Mouse (Mus musculus) Patski (cell line): ENCODE measurements around the gene Plch1. TPM values are rescaled to one million over a fixed set of nuclear protein-coding genes. Genes with fewer than 3 reads are reported as not detected.
A peak's percentile ranks its signal among the peaks of the same experiment; 100 is the strongest.

Source experiments
- ATAC-seq: fragments of 100-300 bp; one replicate; pipeline ENCODE4 v1.8.0; 2021
- CTCF ChIA-PET: fragments of 350-600 bp; sonication (Branson Sonifier 250); formaldehyde crosslinking; loops from one replicate; lab custom pipeline; 2022; ENCODE audit warnings: inconsistent platforms; lab: Charles Lee
- POLR2A ChIA-PET: fragments of 350-600 bp; sonication (Branson Sonifier 250); formaldehyde crosslinking; loops from one replicate; lab custom pipeline; 2022; ENCODE audit warnings: antibody characterized with exemption, inconsistent platforms; lab: Charles Lee
- DNase-seq: peaks from one replicate; pipeline ENCODE4 v3.0.0-alpha.2; 2011; ENCODE audit warnings: low read depth, low spot score
- H3K27me3 ChIP-seq: fragments of 371-371 bp; one replicate; pipeline ENCODE4 v1.5.1; 2021
- CTCF ChIP-seq: fragments of 100-300 bp; IDR thresholded peaks from one replicate; pipeline ENCODE4 v1.5.1; 2021
- in situ Hi-C: fragments of 300-500 bp; cut with MboI; formaldehyde crosslinking; loops from 3 replicates; pipeline ENCODE4 v1.11.1; 2018; ENCODE audit warnings: low pct_unique_long_range_greater_than_20kb, mixed read lengths
- polyA plus RNA-seq: library from polyadenylated mRNA; unstranded; gene quantifications from one replicate; pipeline ENCODE4 v1.2.3, GENCODE M21; 2021

Gene Plch1
- polyA plus RNA-seq: 18.4 TPM

DNA sequence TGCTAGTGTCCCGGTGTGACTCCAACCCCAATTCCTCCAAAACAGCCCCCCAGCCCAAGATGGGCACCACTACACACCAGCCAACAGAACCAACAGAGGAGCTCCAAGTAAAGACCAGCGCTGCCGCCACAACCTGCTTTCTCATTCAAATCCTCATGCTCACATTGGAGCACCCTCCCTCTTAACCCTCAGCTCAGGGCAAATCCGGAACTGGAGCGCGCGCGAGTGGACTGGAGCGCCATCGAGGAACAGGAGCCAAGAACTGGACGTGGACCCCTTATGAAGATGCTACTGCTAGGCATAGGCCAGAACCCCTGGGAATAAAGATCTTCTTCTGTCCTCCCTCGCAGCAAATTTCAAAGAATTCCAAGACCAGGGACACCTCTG lies at the start of gene Plch1:
Gene Plch1, minus strand, starts transcription at position 164 of the 387 bp plus-strand sequence.
- ChIA-PET CTCF (interaction anchor here (1.2 to 2.2 kb wide), 6 partner anchors 9 to 330 kb away, joined by 4 to 14 read pairs (median 6); partner anchors contain the start of gene E130311K13Rik), POLR2A (no interaction called here)
- H3K27me3 ChIP-seq: no peaks in the 10 kb centered on the region
- ATAC-seq (peak; percentile 83), DNase-seq (no peak)
- in situ Hi-C loops: loop anchor here (25.0 kb wide), 1 partner anchor 587 kb away; no protein-coding TSS in a partner anchor
- TF ChIP-seq CTCF: no peak

GRCm38 (mm10) chr3:63941204-63941850 lies 42.1 kb upstream of the Plch1 start:
- H3K27me3 ChIP-seq: no peaks in the 10 kb centered on the region
- DNase-seq (peak; percentile 86), ATAC-seq (peak; percentile 93)
- CTCF ChIA-PET: interaction anchor here (0.9 to 2.3 kb wide), 8 partner anchors 9 to 386 kb away, joined by 3 to 14 read pairs (median 4); partner anchors contain the start of gene E130311K13Rik
- no peak for TF ChIP-seq CTCF
- POLR2A ChIA-PET: interaction anchor here (1.4 kb wide), 1 partner anchor 23 kb away, joined by 5 read pairs; the partner anchor contains the start of gene Slc33a1
- in situ Hi-C loops: no loop called here

- in situ Hi-C loops: no loop called here
- H3K27me3 ChIP-seq: no peaks in the 10 kb centered on the region
- ATAC-seq (no peak), DNase-seq (no peak)
- ChIA-PET POLR2A (no interaction called here), CTCF (interaction anchor here (0.8 to 1.3 kb wide), 2 partner anchors 9 to 41 kb away, joined by 3 to 5 read pairs; partner anchors contain the start of gene E130311K13Rik)
- no peak for TF ChIP-seq CTCF
Observed at GRCm38 (mm10) chr3:63938928-63939327, 39.7 kb upstream of the Plch1 start.

GRCm38 (mm10) chr3:63928878-63929859 lies 29.9 kb upstream of the Plch1 start, which contains the start of gene E130311K13Rik:
TSS of gene E130311K13Rik (minus strand) at chr3:63929472.
- peak; percentile 94 for ATAC-seq
- in situ Hi-C loops: loop anchor here (5.0 kb wide), 1 partner anchor 372 kb away; no protein-coding TSS in a partner anchor
- ChIA-PET CTCF (interaction anchor here (0.5 to 6.2 kb wide), 25 partner anchors 9 to 607 kb away, joined by 3 to 33 read pairs (median 4); partner anchors contain the start of genes Gmps and Plch1), POLR2A (interaction anchor here (0.5 to 1.6 kb wide), 6 partner anchors 11 to 1385 kb away, joined by 3 to 13 read pairs (median 4); no protein-coding TSS in a partner anchor)
- H3K27me3 ChIP-seq: no peaks in the 10 kb centered on the region
- TF ChIP-seq CTCF: peak; percentile 100
- DNase-seq: no peak

DNA sequence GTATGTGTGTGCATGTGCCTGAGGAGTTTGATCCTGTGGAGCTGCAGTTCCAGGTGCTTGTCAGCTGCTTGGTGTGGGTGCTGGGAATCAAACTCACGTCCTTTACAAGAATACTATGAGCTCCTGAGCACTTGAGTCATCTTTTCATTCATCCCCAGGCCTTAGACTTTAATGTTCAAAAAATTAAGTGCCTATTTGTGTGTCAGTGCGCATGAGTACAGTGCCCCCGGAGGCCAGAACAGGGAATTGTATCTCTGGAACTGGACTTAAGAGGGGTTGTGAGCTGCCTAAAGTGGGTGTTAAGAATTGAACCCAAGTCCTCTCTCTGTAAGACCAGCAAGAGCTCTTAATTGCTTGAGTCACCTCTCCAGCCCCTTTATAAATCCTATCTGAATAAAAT lies 20.4 kb upstream of the Plch1 start:
- no peak for DNase-seq
- ATAC-seq: peak; percentile 47
- no peaks in the 10 kb centered on the region for H3K27me3 ChIP-seq
- CTCF ChIA-PET: interaction anchor here (0.9 to 4.0 kb wide), 17 partner anchors 10 to 213 kb away, joined by 3 to 38 read pairs (median 5); partner anchors contain the start of genes E130311K13Rik and Plch1
- POLR2A ChIA-PET: no interaction called here
- TF ChIP-seq CTCF: peak; percentile 83
- in situ Hi-C loops: no loop called here

DNA sequence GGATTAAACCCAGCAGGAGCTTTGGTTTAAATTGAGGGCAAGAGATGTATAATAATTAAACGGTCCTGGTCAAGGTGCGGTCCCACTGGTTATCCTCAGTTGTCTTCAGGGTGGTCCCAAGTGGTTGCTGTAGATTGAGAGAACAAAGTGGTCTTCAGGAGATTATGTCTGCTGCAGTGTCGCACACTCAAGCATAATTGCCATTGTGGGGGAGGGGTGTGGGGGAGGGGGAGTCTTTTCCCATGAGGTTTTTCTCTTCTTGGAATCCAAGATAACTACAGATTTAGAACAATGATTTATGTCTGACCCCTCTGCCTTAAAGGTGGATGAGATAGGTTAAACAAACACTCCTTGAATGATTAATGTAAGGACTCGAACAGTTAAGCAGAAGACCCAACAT lies 11.0 kb upstream of the Plch1 start:
- DNase-seq (no peak), ATAC-seq (no peak)
- TF ChIP-seq CTCF: no peak
- POLR2A ChIA-PET: no interaction called here
- in situ Hi-C loops: no loop called here
- CTCF ChIA-PET: interaction anchor here (0.7 to 5.7 kb wide), 3 partner anchors 10 to 19 kb away, joined by 3 to 38 read pairs (median 12); partner anchors contain the start of gene E130311K13Rik
- H3K27me3 ChIP-seq: no peaks in the 10 kb centered on the region

- no peak for ATAC-seq
- DNase-seq: no peak
- no peak for TF ChIP-seq CTCF
- in situ Hi-C loops: no loop called here
- ChIA-PET CTCF (interaction anchor here (1.2 kb wide), 1 partner anchor 19 kb away, joined by 3 read pairs; no protein-coding TSS in a partner anchor), POLR2A (interaction anchor here (1.3 kb wide), 1 partner anchor 13 kb away, joined by 3 read pairs; no protein-coding TSS in a partner anchor)
- H3K27me3 ChIP-seq: no peaks in the 10 kb centered on the region
Observed at GRCm38 (mm10) chr3:63905241-63905640, 6.0 kb upstream of the Plch1 start.

DNA sequence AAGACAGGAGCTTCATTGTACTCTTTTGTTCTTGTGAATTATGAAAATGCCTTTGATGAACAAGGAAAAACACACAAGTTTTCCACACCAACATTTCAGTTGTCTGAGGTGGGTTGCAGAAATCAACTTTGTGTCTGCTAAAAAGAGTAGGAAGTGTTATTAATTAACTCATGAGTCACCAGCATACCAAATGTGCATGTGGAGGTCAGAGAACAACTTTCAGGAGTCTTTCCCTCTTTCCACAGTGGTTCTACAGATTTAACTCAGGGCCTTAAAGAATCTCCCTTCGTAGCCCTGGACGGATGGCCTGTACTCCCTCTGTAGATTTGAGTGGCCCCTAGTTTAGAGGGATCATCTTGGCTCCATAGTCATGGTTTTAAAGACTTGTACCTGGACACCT lies 4.9 kb upstream of the Plch1 start:
- CTCF ChIA-PET: interaction anchor here (0.7 to 2.0 kb wide), 3 partner anchors 14 to 29 kb away, joined by 3 to 8 read pairs (median 3); no protein-coding TSS in a partner anchor

DNA sequence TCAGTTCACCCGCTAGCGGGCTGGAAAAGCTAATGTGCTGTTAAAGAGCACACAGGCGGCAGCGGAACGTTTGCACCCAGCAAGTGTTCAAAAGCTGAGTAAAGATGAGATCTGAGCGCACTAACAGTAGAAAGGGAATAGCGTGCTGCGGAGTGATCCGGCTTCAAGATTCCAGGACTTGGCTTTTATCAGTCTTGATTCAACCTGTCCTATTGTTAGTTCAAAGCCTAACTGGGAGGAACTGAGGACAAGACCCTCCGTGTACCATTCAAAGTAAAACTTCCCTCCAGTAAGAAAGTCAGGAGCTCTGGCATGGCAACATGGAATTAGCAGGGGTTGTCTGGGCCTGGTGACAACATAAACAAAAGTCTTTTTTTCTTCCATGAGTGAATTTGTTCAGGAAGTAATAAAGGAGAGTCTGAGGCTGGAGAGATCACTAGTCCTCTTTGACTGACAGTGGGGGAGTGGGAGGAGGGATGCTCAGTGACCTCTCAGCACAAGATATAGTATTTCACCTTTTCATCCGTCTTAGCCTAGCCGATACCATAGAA lies 824 bp upstream of the Plch1 start:
- no peaks in the 10 kb centered on the region for H3K27me3 ChIP-seq
- no peak for DNase-seq
- no peak for ATAC-seq
- in situ Hi-C loops: no loop called here
- CTCF ChIA-PET: interaction anchor here (1.2 to 1.9 kb wide), 2 partner anchors 30 to 43 kb away, joined by 3 to 6 read pairs; partner anchors contain the start of gene E130311K13Rik
- POLR2A ChIA-PET: no interaction called here
- no peak for TF ChIP-seq CTCF

More for the DNA sequence above, 4.9 kb upstream of the Plch1 start:
- in situ Hi-C loops: no loop called here
- POLR2A ChIA-PET: interaction anchor here (1.3 kb wide), 1 partner anchor 12 kb away, joined by 3 read pairs; no protein-coding TSS in a partner anchor
- ATAC-seq (peak; percentile 55), DNase-seq (no peak)
- no peak for TF ChIP-seq CTCF
- no peaks in the 10 kb centered on the region for H3K27me3 ChIP-seq
